Mouse (Mus musculus) kidney, embryonic 15.5 days (tissue): ENCODE data around the gene Lpcat2. TPM values are rescaled to one million over a fixed set of nuclear protein-coding genes. Genes with fewer than 3 reads are reported as not detected.
"Not testable (repeated sequence)": the region's sequence is repeated elsewhere in the genome, so short reads cannot be mapped to it uniquely, and the experiment has no call there.

Source experiments
- ATAC-seq: fragments of 200-750 bp; cut with Nextera tagmentation; replicated peaks from 2 replicates; pipeline ENCODE4 v1.8.0; 2017; ENCODE audit warnings: moderate TSS enrichment; ENCODE audit not compliant: low FRiP score
- H3K27ac ChIP-seq: fragments of 300-500 bp; sonication (generic); 2 replicates; pipeline ENCODE4 v1.5.1; 2015; ENCODE audit warnings: mild to moderate bottlenecking, inconsistent platforms
- H3K27me3 ChIP-seq: fragments of 300-500 bp; sonication (generic); 2 replicates; pipeline ENCODE4 v1.6.1; 2015; ENCODE audit warnings: inconsistent platforms
- H3K36me3 ChIP-seq: fragments of 300-500 bp; sonication (generic); 2 replicates; pipeline ENCODE4 v1.6.1; 2015; ENCODE audit warnings: inconsistent platforms
- H3K4me1 ChIP-seq: fragments of 300-500 bp; sonication (generic); 2 replicates; pipeline ENCODE4 v1.6.1; 2015; ENCODE audit warnings: inconsistent platforms
- H3K4me2 ChIP-seq: fragments of 300-500 bp; sonication (generic); 2 replicates; pipeline ENCODE4 v1.6.1; 2015; ENCODE audit warnings: moderate library complexity, mild to moderate bottlenecking, inconsistent platforms
- H3K4me3 ChIP-seq: fragments of 300-500 bp; sonication (generic); replicated peaks from 2 replicates; pipeline ENCODE4 v1.5.1; 2015; ENCODE audit warnings: mild to moderate bottlenecking, inconsistent platforms
- H3K9ac ChIP-seq: fragments of 300-500 bp; sonication (generic); 2 replicates; pipeline ENCODE4 v1.6.1; 2015; ENCODE audit warnings: mild to moderate bottlenecking, inconsistent platforms
- H3K9me3 ChIP-seq: fragments of 300-500 bp; sonication (generic); replicated peaks from 2 replicates; pipeline ENCODE4 v1.6.1; 2016; ENCODE audit warnings: inconsistent platforms
- WGBS: fragments of 180-500 bp; shearing (Covaris S2); methylation state at CpG from one replicate; pipeline ENCODE4 v1.1.7; 2015; ENCODE audit warnings: mixed read lengths; 5-methylcytosine and 5-hydroxymethylcytosine counted together
- polyA plus RNA-seq: library from polyadenylated mRNA; unstranded; fragments of >200 nt; fragmentation: Nextera tagmentation; extraction: Ambion mirVana; gene quantifications from 2 replicates; pipeline ENCODE4 v1.2.1, GENCODE M21; 2015

Gene Lpcat2
- polyA plus RNA-seq, 1 experiment from 2014 or later, result 7.3 TPM

GRCm38 (mm10) chr8:92856273-92856986, 1.3 kb downstream of the Lpcat2 start:
- 85% methylated on average over 7 of the region's 7 CpGs for WGBS
- Histone ChIP-seq H3K4me2 (peak overlapping the region; percentile 84), H3K36me3 (no peaks in the 10 kb centered on the region; the same call in 1 of the 2 replicates), H3K4me1 (peaks cover 30% of the 10 kb centered on the region), H3K9me3 (no peaks in the 10 kb centered on the region), H3K4me3 (peak overlapping the region; percentile 57), H3K27ac (no peak overlapping the region), H3K9ac (no peak overlapping the region), H3K27me3 (peaks cover 13% of the 10 kb centered on the region; the same call in 1 of the 2 replicates)
- no peak for ATAC-seq

GRCm38 (mm10) chr8:92858475-92859182, 3.5 kb downstream of the Lpcat2 start:
- Histone ChIP-seq H3K36me3 (no peaks in the 10 kb centered on the region), H3K4me2 (no peak overlapping the region), H3K9ac (no peak overlapping the region), H3K9me3 (no peaks in the 10 kb centered on the region), H3K4me3 (no peak overlapping the region), H3K27me3 (peaks cover 13% of the 10 kb centered on the region; the same call in 1 of the 2 replicates), H3K27ac (no peak overlapping the region), H3K4me1 (peaks cover 19% of the 10 kb centered on the region)
- 82% methylated on average over 14 of the region's 14 CpGs for WGBS
- no peak for ATAC-seq

- Histone ChIP-seq H3K27ac (no peak overlapping the region), H3K4me2 (no peak overlapping the region), H3K36me3 (no peaks in the 10 kb centered on the region), H3K4me3 (no peak overlapping the region), H3K9me3 (no peaks in the 10 kb centered on the region), H3K4me1 (no peaks in the 10 kb centered on the region), H3K9ac (no peak overlapping the region), H3K27me3 (no peaks in the 10 kb centered on the region)
- WGBS, result 94% methylated on average over 1 of the region's 1 CpGs
- ATAC-seq, result no peak
Observed at GRCm38 (mm10) chr8:92861977-92862376, 6.8 kb downstream of the Lpcat2 start.

- H3K27me3 ChIP-seq, result no peaks in the 10 kb centered on the region
- H3K4me2 ChIP-seq, result no peak overlapping the region
- H3K9ac ChIP-seq, result no peak overlapping the region
- H3K4me1 ChIP-seq, result peaks cover 14% of the 10 kb centered on the region
- H3K27ac ChIP-seq, result 0 out of 2 replicates have a peak overlapping the region, but pooled peaks have one; percentile 41
- no peak for ATAC-seq
- no peaks in the 10 kb centered on the region for H3K9me3 ChIP-seq
- H3K4me3 ChIP-seq, result no peak overlapping the region
- no peaks in the 10 kb centered on the region for H3K36me3 ChIP-seq
- 6% methylated on average over 7 of the region's 7 CpGs for WGBS
Observed at GRCm38 (mm10) chr8:92870281-92870680, 15.1 kb downstream of the Lpcat2 start.

GRCm38 (mm10) chr8:92872063-92872759, 17.1 kb downstream of the Lpcat2 start:
- no peaks in the 10 kb centered on the region for H3K36me3 ChIP-seq
- no peak for ATAC-seq
- H3K27ac ChIP-seq, result no peak overlapping the region
- H3K9me3 ChIP-seq, result no peaks in the 10 kb centered on the region
- H3K4me2 ChIP-seq, result no peak overlapping the region
- H3K4me3 ChIP-seq, result no peak overlapping the region
- H3K4me1 ChIP-seq, result peaks cover 14% of the 10 kb centered on the region
- H3K27me3 ChIP-seq, result no peaks in the 10 kb centered on the region
- H3K9ac ChIP-seq, result no peak overlapping the region
- WGBS, result 55% methylated on average over 10 of the region's 10 CpGs

GRCm38 (mm10) chr8:92875795-92876194, 20.7 kb downstream of the Lpcat2 start:
- no peak overlapping the region for H3K27ac ChIP-seq
- 87% methylated on average over 10 of the region's 10 CpGs for WGBS
- no peak overlapping the region for H3K9ac ChIP-seq
- no peak for ATAC-seq
- peaks cover 5% of the 10 kb centered on the region; the same call in 1 of the 2 replicates for H3K36me3 ChIP-seq
- H3K27me3 ChIP-seq, result no peaks in the 10 kb centered on the region
- no peak overlapping the region for H3K4me2 ChIP-seq
- no peaks in the 10 kb centered on the region; the same call in 1 of the 2 replicates for H3K4me1 ChIP-seq
- H3K4me3 ChIP-seq, result no peak overlapping the region
- H3K9me3 ChIP-seq, result no peaks in the 10 kb centered on the region

GRCm38 (mm10) chr8:92881247-92881646, 26.1 kb downstream of the Lpcat2 start:
- Histone ChIP-seq H3K4me2 (no peak overlapping the region), H3K27ac (no peak overlapping the region), H3K36me3 (peaks cover 5% of the 10 kb centered on the region; the same call in 1 of the 2 replicates), H3K9me3 (no peaks in the 10 kb centered on the region), H3K4me3 (no peak overlapping the region), H3K4me1 (no peaks in the 10 kb centered on the region), H3K9ac (no peak overlapping the region), H3K27me3 (no peaks in the 10 kb centered on the region)
- WGBS, result 53% methylated on average over 4 of the region's 4 CpGs
- ATAC-seq, result no peak

- 59% methylated on average over 2 of the region's 2 CpGs for WGBS
- no peak overlapping the region for H3K4me2 ChIP-seq
- ATAC-seq, result no peak
- no peaks in the 10 kb centered on the region for H3K4me1 ChIP-seq
- H3K4me3 ChIP-seq, result no peak overlapping the region
- no peak overlapping the region for H3K27ac ChIP-seq
- no peaks in the 10 kb centered on the region for H3K9me3 ChIP-seq
- H3K27me3 ChIP-seq, result no peaks in the 10 kb centered on the region
- H3K36me3 ChIP-seq, result peaks cover 5% of the 10 kb centered on the region; the same call in 1 of the 2 replicates
- no peak overlapping the region for H3K9ac ChIP-seq
Observed at GRCm38 (mm10) chr8:92883771-92884170, 28.6 kb downstream of the Lpcat2 start.

GRCm38 (mm10) chr8:92892216-92892615, 37.1 kb downstream of the Lpcat2 start:
- H3K4me2 ChIP-seq, H3K27me3 ChIP-seq, H3K4me1 ChIP-seq, H3K27ac ChIP-seq, H3K9me3 ChIP-seq, H3K36me3 ChIP-seq, ATAC-seq, H3K9ac ChIP-seq, H3K4me3 ChIP-seq: not testable (repeated sequence)
- 66% methylated on average over 3 of the region's 3 CpGs for WGBS

GRCm38 (mm10) chr8:92893870-92894269, 38.7 kb downstream of the Lpcat2 start:
- Histone ChIP-seq H3K36me3 (no peaks in the 10 kb centered on the region), H3K4me1 (no peaks in the 10 kb centered on the region), H3K9ac (no peak overlapping the region), H3K4me3 (no peak overlapping the region), H3K27me3 (no peaks in the 10 kb centered on the region), H3K9me3 (no peaks in the 10 kb centered on the region), H3K27ac (no peak overlapping the region), H3K4me2 (no peak overlapping the region)
- no peak for ATAC-seq
- 60% methylated on average over 2 of the region's 2 CpGs for WGBS

GRCm38 (mm10) chr8:92895053-92895452, 39.9 kb downstream of the Lpcat2 start:
- H3K9me3 ChIP-seq, result no peaks in the 10 kb centered on the region
- H3K27me3 ChIP-seq, result no peaks in the 10 kb centered on the region
- H3K4me3 ChIP-seq, result no peak overlapping the region
- no peaks in the 10 kb centered on the region for H3K4me1 ChIP-seq
- no peak overlapping the region for H3K4me2 ChIP-seq
- H3K27ac ChIP-seq, result no peak overlapping the region
- 84% methylated on average over 7 of the region's 7 CpGs for WGBS
- no peaks in the 10 kb centered on the region for H3K36me3 ChIP-seq
- no peak for ATAC-seq
- no peak overlapping the region for H3K9ac ChIP-seq

- Histone ChIP-seq H3K9ac (no peak overlapping the region), H3K4me2 (no peak overlapping the region), H3K9me3 (no peaks in the 10 kb centered on the region), H3K4me1 (no peaks in the 10 kb centered on the region), H3K27me3 (no peaks in the 10 kb centered on the region), H3K27ac (0 out of 2 replicates have a peak overlapping the region, but pooled peaks have one; percentile 48), H3K4me3 (no peak overlapping the region), H3K36me3 (no peaks in the 10 kb centered on the region)
- WGBS, result 82% methylated on average over 1 of the region's 1 CpGs
- no peak for ATAC-seq
Observed at GRCm38 (mm10) chr8:92896056-92896455, 40.9 kb downstream of the Lpcat2 start.
